Mouse (Mus musculus): Measurements from ENCODE around the gene Tnfsf14.

DNA sequence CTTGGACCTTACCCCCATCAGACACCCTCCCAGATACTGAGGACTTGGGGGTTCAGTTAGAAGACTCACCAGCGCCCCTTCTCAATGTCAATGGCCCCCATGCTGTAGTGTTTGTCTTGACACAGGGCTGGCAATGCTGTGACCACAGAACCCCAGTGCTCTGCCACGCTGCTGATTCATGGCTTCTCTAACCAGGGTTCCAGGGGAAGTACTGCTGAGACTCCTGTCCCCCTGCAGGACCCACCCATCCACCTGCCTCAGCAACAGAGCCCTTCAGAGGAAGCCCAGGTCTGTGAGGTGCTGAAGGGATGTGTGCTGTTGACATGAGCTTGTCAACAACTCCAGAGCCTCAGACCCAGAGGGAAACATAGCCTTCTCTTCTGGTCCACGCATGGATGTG lies 794 bp upstream of the Tnfsf14 start:
- TF ChIP-seq CTCF (IDR thresholded peaks at IDR 0.05; ENCODE audit: control insufficient read depth, insufficient read depth, low read length) (no peak), POLR2A (IDR thresholded peaks at IDR 0.05; ENCODE audit: borderline replicate concordance, control insufficient read depth, low read depth, low read length) (no peak)

Measured in bone marrow, adult 2 months (tissue).